Mouse (Mus musculus): Measurements from ENCODE around the gene Ascc1.

- no peak for TF ChIP-seq EP300 (IDR thresholded peaks at IDR 0.05; ENCODE audit: low read depth)
- no peak for TF ChIP-seq CTCF (IDR thresholded peaks at IDR 0.05; ENCODE audit: low read depth)
These were observed 26.4 kb downstream of the Ascc1 start for GRCm38 (mm10) chr10:60028979-60029378.

Data from liver, embryonic 14.5 days (tissue).